Mouse (Mus musculus) erythroblast, embryonic 14.5 days (primary cell): Measurements from ENCODE around the gene Syne3.

Source experiments
- GATA1 ChIP-seq: IDR thresholded peaks from 2 replicates; pipeline ENCODE4 v1.6.1; 2012; ENCODE audit warnings: low read length, inconsistent platforms, mixed read lengths
- TAL1 ChIP-seq: IDR thresholded peaks from 3 replicates; pipeline ENCODE4 v1.6.1; 2012; ENCODE audit warnings: low read length, inconsistent platforms, mixed read lengths

DNA sequence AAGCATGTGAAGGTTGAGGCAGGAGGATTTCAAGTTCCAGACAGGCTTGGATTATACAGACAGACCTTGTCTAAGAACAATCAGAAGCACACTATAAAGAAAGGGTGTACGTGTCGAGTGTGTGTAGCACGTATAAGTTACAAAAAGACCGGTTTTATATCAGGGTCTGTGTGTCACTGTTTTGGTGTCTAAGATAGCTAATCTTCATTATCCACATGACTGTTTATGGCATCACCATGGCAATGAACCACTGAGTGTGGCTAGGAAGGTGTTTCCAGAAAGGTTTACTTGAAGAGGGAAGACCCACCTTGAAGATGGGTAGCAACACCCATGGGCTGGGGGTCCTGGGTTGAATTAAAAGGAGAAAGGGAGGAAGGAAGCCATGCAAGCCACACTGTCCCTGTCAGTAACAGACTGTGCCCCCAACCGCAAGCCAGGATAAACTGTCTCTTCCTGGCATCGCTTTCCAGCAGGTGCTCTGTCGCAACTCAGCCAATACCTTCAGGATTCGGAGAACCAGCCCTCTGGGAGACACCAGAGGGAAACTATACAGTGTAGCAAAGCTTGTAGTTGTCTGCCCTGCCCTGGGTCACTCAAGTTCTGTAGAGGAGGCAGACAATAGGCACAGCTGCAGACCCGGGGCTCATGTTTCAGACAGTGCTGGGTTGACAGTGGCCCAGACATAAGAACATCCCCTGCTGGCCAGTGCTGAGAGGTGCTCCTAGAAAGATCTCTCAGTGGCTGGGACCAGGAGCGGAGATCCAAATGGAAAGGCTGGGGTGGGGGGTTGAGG lies 7.1 kb downstream of the Syne3 start:
- TF ChIP-seq TAL1 (no peak), GATA1 (no peak)
